Mouse (Mus musculus): ENCODE results near the gene Cpsf3.
A peak's percentile ranks its signal among the peaks of the same experiment; 100 is the strongest.

Gene Cpsf3

GRCm38 (mm10) chr12:21284761-21285441, at the start of gene Cpsf3:
Cpsf3 (plus strand) TSS chr12:21285391.
- no peak for DNase-seq (ENCODE audit: extremely low spot score)

DNA sequence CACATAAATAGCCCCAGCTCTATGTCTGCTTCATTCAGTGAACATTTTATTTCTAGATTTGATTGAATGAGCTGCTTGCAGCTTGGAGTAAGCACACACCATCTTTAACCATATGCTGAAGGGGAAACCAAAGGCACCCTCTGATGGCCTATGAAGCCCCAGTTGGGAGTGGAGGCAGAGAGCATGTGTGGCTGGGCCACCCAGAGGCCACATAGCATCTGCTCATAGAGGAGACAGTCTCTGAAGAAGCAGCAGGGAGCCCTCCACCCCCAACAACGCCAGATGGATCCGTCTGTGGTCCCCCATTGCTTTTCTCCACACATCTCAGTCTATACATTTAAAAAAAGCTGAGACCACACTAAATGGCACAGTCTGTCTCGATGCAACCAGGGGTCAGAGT, 43.2 kb upstream of the Cpsf3 start:
- DNase-seq (ENCODE audit: extremely low spot score), result no peak

DNA sequence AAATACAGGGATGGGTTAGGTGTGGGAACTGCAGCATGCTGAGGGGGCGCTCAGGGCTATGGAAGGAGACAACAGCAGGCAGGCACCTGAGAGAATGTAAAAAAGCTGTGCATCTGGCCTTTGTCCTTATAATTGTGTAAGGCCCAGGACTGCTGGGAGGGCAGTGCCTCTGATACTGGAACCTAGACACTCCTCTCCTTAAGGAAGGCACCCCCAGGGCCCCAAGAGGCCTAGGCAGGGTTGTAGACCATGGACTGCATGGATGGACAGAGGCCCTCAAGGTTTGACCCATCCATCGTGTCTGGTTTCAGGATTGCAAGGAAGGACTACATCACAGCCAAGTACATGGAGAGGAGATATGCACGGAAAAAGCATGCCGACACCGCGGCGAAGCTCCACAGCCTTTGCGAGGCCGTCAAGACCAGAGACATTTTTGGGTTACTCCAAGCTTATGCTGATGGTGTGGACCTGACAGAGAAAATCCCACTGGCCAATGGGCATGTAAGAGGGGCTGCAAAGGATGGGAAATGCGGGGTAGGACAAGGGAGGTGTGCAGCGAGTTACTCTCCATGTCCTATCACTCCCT, 40.7 kb upstream of the Cpsf3 start:
- no peak for DNase-seq (ENCODE audit: extremely low spot score)

GRCm38 (mm10) chr12:21247711-21248392, 37.3 kb upstream of the Cpsf3 start:
- DNase-seq (ENCODE audit: extremely low spot score), result no peak

- no peak for DNase-seq (ENCODE audit: extremely low spot score)
Measured at GRCm38 (mm10) chr12:21260494-21261256, 24.5 kb upstream of the Cpsf3 start.

DNA sequence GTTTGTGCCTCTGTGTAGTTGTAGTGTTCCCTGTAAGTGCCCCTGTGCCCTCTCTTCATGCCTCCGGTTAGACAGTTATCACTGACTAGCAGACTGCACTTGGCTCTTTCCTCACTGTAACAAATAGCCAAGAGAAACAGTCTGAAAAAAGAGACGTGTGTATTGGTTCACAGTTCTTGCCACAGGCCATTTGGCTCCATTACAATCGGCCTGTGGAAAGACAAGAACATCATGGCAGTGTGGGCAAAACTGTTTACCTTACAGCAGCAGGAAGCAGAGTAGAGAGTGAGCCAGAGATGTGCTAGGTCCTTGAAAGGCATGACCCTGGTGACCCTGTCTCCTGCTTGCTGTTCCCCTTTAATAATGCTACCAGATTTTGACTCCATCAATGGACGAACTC, 23.7 kb upstream of the Cpsf3 start:
- DNase-seq (ENCODE audit: extremely low spot score), result no peak

DNA sequence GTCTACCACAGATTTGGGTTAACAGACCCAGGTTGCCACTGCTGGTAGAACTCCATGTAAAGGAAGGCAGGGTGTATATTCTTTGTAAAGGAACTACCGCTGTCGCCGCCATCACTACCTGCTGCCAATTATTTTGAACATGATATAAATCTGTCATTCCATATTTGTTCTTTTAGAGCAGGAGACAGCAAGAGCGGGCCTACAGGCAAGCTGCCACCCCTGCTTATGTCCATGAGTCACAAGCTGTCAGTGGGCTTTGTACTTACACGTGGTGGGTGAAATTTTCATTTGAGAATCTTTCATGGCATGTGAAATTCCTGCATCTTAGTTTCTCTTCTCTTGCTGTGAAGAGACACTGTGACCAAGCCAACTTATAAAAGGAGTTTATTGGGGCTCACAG, 21.9 kb upstream of the Cpsf3 start:
- DNase-seq (ENCODE audit: extremely low spot score), result no peak

DNA sequence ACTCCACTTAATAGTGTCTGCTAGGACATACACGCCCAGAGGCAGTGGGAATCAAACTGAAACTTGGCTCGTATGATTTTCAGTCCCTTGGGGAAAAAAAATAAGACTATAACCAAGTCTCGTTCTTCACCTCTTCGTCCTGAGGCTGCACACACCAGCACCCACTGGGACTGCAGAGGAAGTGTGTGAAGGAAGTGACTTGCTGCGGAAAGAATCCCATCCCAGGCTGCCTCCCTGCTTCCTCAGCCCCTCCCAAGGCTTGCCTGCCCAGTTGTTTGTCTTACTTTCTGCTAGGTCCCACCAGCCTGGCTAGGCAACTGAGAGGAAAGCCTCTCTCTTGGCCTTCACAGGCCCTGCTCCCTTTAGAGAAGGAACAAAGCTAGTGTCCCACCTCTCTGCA, 20.9 kb upstream of the Cpsf3 start:
- DNase-seq (ENCODE audit: extremely low spot score), result no peak

GRCm38 (mm10) chr12:21264970-21265369, 20.2 kb upstream of the Cpsf3 start:
- no peak for DNase-seq (ENCODE audit: extremely low spot score)

- no peak for DNase-seq (ENCODE audit: extremely low spot score)
Measured at GRCm38 (mm10) chr12:21265501-21265900, 19.7 kb upstream of the Cpsf3 start.

- DNase-seq (ENCODE audit: extremely low spot score), result peak; percentile 40
Measured at GRCm38 (mm10) chr12:21265946-21266783, 19.0 kb upstream of the Cpsf3 start.

DNA sequence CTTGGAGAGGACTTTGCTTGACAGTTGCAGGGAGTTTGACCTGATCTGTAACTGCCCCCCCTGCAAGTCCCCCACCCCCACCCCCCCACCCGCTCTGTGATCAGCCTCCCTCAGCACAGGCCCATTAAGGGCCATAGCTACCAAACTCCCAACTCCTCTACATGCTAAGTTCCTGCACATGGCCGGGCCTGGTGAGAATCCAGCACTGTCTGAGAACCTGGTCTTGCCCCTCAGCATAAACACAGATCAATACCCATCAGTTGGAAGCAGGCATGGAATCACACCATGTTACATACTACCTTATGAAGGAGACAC, 18.4 kb upstream of the Cpsf3 start:
- DNase-seq (ENCODE audit: extremely low spot score), result no peak

DNA sequence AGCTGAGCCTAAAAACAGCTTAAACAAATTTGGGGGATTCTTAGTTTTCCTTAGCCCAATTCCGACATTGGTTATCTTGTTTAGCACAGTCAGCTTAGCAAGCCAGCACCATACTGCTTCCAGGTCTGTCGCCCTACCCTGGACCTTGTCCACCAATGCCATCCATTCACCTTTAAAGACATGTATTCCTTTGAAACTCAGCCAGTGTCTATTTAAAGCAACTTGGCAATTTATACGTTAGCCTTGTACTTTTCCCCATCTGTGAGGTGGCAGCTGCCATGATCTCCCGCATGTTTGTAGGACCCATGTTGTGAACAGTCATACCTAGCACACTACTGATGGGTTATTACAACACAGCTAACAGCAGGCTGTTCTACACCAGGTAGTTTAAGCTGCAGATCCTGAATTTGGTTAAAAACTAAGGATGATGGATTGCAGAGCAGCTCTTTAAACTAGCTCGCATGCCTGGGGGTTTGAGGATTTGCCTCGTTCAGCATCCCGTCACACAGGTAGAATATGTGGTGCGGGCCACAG, 17.0 kb upstream of the Cpsf3 start:
- no peak for DNase-seq (ENCODE audit: extremely low spot score)

- no peak for DNase-seq (ENCODE audit: extremely low spot score)
Measured at GRCm38 (mm10) chr12:21274446-21274845, 10.7 kb upstream of the Cpsf3 start.

- DNase-seq (ENCODE audit: extremely low spot score), result no peak
Measured at GRCm38 (mm10) chr12:21277352-21277864, 7.8 kb upstream of the Cpsf3 start.

- no peak for DNase-seq (ENCODE audit: extremely low spot score)
Measured at GRCm38 (mm10) chr12:21285508-21286242, 484 bp downstream of the Cpsf3 start.

GRCm38 (mm10) chr12:21286243-21286622, 1.0 kb downstream of the Cpsf3 start, which contains the start of gene Itgb1bp1:
Itgb1bp1 (minus strand) TSS chr12:21286284.
- peak; percentile 97 for DNase-seq (ENCODE audit: extremely low spot score)

- DNase-seq (ENCODE audit: extremely low spot score), result no peak
Measured at GRCm38 (mm10) chr12:21286712-21287650, 1.8 kb downstream of the Cpsf3 start.

DNA sequence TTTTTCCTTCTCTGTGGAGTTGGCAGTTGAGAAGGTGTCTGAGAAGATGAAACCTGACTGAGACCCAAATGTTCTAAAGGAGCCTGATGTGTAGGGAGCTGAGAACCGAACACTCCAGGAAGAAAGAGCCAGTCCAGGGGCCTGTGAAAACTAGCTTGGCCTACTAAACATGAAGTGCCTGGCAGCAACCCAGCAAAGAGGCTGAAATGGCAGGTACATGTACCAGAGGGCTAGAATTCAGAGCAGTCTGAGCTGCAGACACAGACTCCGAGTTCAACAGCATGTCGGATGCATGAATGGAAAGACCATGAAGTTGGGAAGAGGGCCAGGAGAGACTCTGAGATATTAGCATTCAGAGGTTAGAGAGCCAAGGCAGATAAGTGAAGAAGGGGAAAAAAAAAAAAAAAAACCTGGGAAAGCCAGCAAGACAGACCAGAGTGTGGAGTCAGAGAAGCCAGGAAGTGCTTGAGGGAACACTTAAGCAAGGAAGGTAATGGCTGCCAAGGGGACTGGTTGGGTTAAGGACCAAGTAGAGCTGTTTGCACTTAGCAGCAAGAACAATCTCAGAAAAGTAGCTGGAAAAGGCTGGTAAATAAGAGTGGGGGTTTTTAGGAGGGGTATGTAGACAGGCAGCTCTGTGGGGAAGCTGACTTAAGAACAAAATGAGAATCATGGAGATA, 3.7 kb downstream of the Cpsf3 start:
- no peak for DNase-seq (ENCODE audit: extremely low spot score)

All from embryo, embryonic 9.5 days (tissue).